Mouse (Mus musculus) liver, adult 2 months (tissue): Measurements from ENCODE around the gene Sv2a. TPM values are rescaled to one million over a fixed set of nuclear protein-coding genes. Genes with fewer than 3 reads are reported as not detected.

Source experiments
- DNase-seq: peaks from one replicate; pipeline ENCODE4 v3.0.0-alpha.2; 2011; ENCODE audit warnings: low read depth, low spot score; ENCODE audit errors: extremely low read depth
- H3K27ac ChIP-seq: fragments of 200-500 bp; replicated peaks from 2 replicates; pipeline ENCODE4 v1.5.1; 2012; ENCODE audit warnings: low read depth, mild to moderate bottlenecking, control low read depth, inconsistent platforms, low read length; ENCODE audit not compliant: insufficient read depth
- H3K27me3 ChIP-seq: fragments of 200-500 bp; 2 replicates; pipeline ENCODE4 v1.6.1; 2012; ENCODE audit warnings: mild to moderate bottlenecking, moderate library complexity, low read length, inconsistent platforms; ENCODE audit not compliant: control insufficient read depth, insufficient read depth
- H3K36me3 ChIP-seq: fragments of 200-500 bp; 2 replicates; pipeline ENCODE4 v1.6.1; 2012; ENCODE audit warnings: low read length, inconsistent platforms; ENCODE audit not compliant: control insufficient read depth, insufficient read depth
- H3K4me1 ChIP-seq: fragments of 200-500 bp; 2 replicates; pipeline ENCODE4 v1.6.1; 2011; ENCODE audit warnings: low read length; ENCODE audit not compliant: control insufficient read depth, insufficient read depth
- H3K4me3 ChIP-seq: fragments of 200-500 bp; 2 replicates; pipeline ENCODE4 v1.5.1; 2011; ENCODE audit warnings: low read depth, mild to moderate bottlenecking, control low read depth, low read length, moderate library complexity; ENCODE audit not compliant: insufficient read depth
- H3K79me2 ChIP-seq: fragments of 200-500 bp; 2 replicates; pipeline ENCODE4 v1.6.1; 2012; ENCODE audit warnings: inconsistent platforms, mild to moderate bottlenecking, low read length, moderate library complexity; ENCODE audit not compliant: control insufficient read depth, insufficient read depth
- H3K9ac ChIP-seq: fragments of 200-500 bp; 2 replicates; pipeline ENCODE4 v1.6.1; 2012; ENCODE audit warnings: low read depth, mild to moderate bottlenecking, control low read depth, inconsistent platforms, low read length
- CTCF ChIP-seq: fragments of 200-500 bp; IDR thresholded peaks from 2 replicates; pipeline ENCODE4 v1.5.1; 2011; ENCODE audit warnings: low read depth, low read length, control low read depth
- POLR2A ChIP-seq: fragments of 200-500 bp; IDR thresholded peaks from 2 replicates; pipeline ENCODE4 v1.6.1; 2011; ENCODE audit warnings: low read length, control low read depth; ENCODE audit not compliant: insufficient read depth; ENCODE audit errors: extremely low read depth
- WGBS: fragments of 180-500 bp; shearing (Covaris S2); methylation state at CpG from one replicate; pipeline ENCODE4 v1.1.7; 2018; 5-methylcytosine and 5-hydroxymethylcytosine counted together
- polyA plus RNA-seq: library from polyadenylated mRNA; depleted of rRNA; stranded (reverse); fragments of >200 nt; gene quantifications from 2 replicates; pipeline ENCODE4 v1.2.3, GENCODE M21; 2012
- total RNA-seq: library from RNA; depleted of rRNA; stranded (reverse); fragments of >200 nt; gene quantifications from 2 replicates; pipeline ENCODE4 v1.2.3, GENCODE M21; 2014

Gene Sv2a
- total and polyA plus RNA-seq, 2 experiments, result under 0.01 to 0.66 TPM

- Histone ChIP-seq H3K27me3 (no peaks in the 10 kb centered on the region), H3K9ac (peak within 1 kb of the TSS; percentile 93), H3K27ac (peak within 1 kb of the TSS; percentile 97), H3K4me1 (peaks cover 9% of the 10 kb centered on the region), H3K36me3 (no peaks in the 10 kb centered on the region), H3K4me3 (peak within 1 kb of the TSS; percentile 85), H3K79me2 (no peaks in the 10 kb centered on the region)
- WGBS, result under 1% methylated on average over 43 of the region's 43 CpGs
- peak; percentile 99 for DNase-seq
- no peak for TF ChIP-seq CTCF
- TF ChIP-seq POLR2A, result peak; percentile 89
Measured at GRCm38 (mm10) chr3:96220765-96221639, 40.1 kb downstream of the Sv2a start, which contains the start of the genes Hist2h2ac and Hist2h2be. Gene Hist2h2ac (minus strand): TSS chr3:96220880. Gene Hist2h2be (plus strand): TSS chr3:96221119.

GRCm38 (mm10) chr3:96221640-96222038 is 40.7 kb downstream of the Sv2a start:
- H3K27ac ChIP-seq, result peak overlapping the region; percentile 75
- H3K4me3 ChIP-seq, result peak overlapping the region; percentile 53
- no peaks in the 10 kb centered on the region for H3K79me2 ChIP-seq
- H3K4me1 ChIP-seq, result peaks cover 9% of the 10 kb centered on the region
- H3K9ac ChIP-seq, result peak overlapping the region; percentile 62
- no peaks in the 10 kb centered on the region for H3K27me3 ChIP-seq
- DNase-seq, result no peak
- TF ChIP-seq POLR2A (no peak), CTCF (no peak)
- no peaks in the 10 kb centered on the region for H3K36me3 ChIP-seq
- 19% methylated on average over 9 of the region's 9 CpGs for WGBS

DNA sequence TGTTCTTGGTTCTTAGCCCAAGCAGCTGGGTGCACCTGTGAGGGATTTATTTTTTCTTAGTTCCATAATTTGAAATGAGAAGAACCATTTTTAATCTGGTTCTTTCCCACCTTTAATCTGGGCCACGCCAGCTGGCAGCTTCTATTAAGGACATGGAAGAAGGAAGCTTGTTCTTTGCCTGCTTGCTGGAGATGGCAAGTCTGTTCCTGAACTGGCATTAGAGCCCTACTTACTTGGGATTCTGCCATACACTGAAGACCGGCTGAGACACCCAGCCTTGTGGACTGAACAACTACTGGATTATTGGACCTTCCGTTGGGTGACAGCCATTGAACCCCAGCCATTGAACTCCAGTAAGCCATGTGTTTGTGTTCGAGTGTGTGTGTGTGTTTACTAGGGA is 41.8 kb downstream of the Sv2a start:
- DNase-seq, result no peak
- Histone ChIP-seq H3K27me3 (no peaks in the 10 kb centered on the region), H3K36me3 (no peaks in the 10 kb centered on the region), H3K4me1 (peaks cover 9% of the 10 kb centered on the region), H3K27ac (no peak overlapping the region), H3K9ac (no peak overlapping the region), H3K79me2 (no peaks in the 10 kb centered on the region), H3K4me3 (no peak overlapping the region)
- WGBS, result 42% methylated on average over 4 of the region's 4 CpGs
- TF ChIP-seq CTCF (no peak), POLR2A (no peak)

GRCm38 (mm10) chr3:96225421-96225820 is 44.5 kb downstream of the Sv2a start:
- 76% methylated on average over 2 of the region's 2 CpGs for WGBS

DNA sequence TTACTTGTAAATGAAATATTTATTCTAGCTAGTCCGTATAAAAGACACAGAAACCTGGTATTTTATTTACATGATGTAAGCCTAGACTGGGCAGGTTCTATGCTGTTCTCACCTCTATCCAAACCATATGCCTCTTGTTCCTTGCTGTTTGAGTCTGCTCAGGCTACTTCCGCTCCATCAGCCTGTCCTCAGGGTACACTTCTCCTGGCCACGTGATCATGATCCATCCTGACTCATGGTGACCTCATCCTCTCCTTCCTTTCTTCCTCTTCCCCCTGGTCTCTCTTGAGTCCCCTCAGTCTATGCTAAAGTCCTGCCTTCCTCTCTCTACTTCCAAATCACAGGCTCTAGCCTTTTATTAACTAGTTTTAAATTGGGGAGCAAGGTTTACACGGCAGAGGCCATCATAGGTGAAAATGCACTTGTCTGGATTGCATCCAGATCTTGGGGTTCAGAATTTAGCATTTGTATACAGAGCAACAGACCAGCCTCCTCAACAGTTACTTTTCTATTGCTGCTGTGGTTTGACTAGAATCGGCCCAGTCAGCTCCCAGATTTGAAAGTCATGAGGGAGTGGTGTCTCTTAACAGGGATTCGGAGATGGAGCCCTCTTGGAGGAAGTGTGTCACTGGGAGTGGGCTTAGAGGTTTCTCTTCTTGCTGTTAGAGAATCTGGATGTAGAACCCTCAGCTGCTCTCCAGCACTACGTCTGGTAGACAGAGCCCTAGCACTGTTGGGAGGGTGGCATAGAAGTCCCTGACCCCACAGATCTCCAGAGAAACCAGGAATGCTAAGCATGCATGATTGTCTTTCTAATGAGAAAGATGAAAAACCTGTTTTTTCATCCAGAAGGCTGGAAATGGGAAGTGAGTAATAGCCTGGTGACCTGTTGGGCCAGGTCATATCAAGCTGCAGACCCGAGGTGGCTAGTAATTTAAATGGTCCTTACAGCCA is 46.0 kb downstream of the Sv2a start:
- Histone ChIP-seq H3K36me3 (no peaks in the 10 kb centered on the region), H3K27ac (no peak overlapping the region), H3K9ac (no peak overlapping the region), H3K79me2 (no peaks in the 10 kb centered on the region), H3K4me1 (peaks cover 3% of the 10 kb centered on the region; the same call in 1 of the 2 replicates), H3K4me3 (no peak overlapping the region), H3K27me3 (no peaks in the 10 kb centered on the region)
- WGBS, result 74% methylated on average over 8 of the region's 8 CpGs
- TF ChIP-seq POLR2A (no peak), CTCF (no peak)
- DNase-seq, result no peak

More at GRCm38 (mm10) chr3:96225421-96225820, 44.5 kb downstream of the Sv2a start:
- H3K27me3 ChIP-seq, result no peaks in the 10 kb centered on the region
- H3K27ac ChIP-seq, result no peak overlapping the region
- H3K4me3 ChIP-seq, result no peak overlapping the region
- no peak for DNase-seq
- TF ChIP-seq POLR2A, result no peak
- TF ChIP-seq CTCF, result no peak
- no peaks in the 10 kb centered on the region for H3K79me2 ChIP-seq
- H3K9ac ChIP-seq, result no peak overlapping the region
- peaks cover 6% of the 10 kb centered on the region; the same call in 1 of the 2 replicates for H3K4me1 ChIP-seq
- no peaks in the 10 kb centered on the region for H3K36me3 ChIP-seq
